Mouse (Mus musculus) brain, adult 2 months (tissue): Measurements from ENCODE around the gene Ralgps2.

Experiments
- DNase-seq: peaks from one replicate; pipeline ENCODE4 v3.0.0; 2011; ENCODE audit warnings: low read depth, low spot score

The Ralgps2 gene

DNA sequence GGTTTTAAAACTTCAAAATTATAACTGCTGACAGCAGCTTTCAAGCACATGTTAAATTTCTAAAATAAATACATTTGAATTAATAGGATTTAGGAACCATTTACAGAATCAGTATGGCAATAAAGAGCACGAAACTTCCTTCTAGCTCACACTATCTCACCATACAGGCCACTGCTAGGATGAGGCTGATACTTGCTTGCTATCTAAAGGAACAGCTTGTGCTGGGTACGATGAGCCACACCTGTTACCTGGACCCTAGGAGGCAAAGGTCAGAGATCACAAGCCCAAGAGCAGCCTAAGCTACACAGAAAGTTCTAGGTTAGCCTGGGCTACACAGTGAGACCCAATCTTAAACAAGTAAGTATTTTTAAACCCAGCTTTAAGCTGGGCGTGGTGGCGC, 30.2 kb downstream of the Ralgps2 start:
- no peak for DNase-seq

DNA sequence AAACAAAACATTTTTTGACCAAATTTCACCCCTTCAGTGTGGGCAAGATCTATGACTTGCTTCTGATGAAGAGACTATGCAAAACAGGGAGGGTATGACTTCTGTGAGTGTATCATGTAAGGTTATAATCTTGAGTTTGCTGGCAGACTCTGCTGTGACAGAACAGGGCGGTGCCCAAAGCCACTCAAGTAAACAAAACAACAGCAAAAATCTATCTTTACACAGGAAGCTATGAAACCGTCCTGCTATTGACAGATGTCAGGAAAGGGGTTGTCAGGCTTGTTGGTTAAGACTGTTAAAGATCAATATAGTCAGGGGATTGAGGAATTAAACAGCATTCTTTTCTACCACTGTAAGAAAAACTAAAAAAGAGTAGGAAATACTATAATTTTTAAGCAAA, 33.8 kb downstream of the Ralgps2 start:
- no peak for DNase-seq

DNA sequence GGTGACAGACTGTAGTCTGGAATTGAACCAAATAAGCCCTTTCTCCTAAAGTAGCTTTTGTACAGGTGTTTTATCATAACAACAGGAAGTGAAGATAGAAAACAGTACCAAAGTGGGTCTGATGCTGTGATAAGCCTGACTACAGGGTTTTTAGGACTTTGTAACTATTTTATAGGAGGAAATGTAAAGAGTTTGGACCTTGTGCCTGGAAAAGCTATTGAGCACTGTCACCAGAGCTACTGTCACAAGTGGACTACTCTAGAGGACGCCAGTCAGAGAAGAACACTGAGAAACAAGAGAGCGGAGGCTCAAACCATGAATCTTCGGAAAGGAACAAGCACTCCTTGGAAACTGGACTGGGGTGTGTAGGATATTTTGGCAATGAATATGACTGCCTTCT, 35.5 kb downstream of the Ralgps2 start:
- DNase-seq = no peak

DNA sequence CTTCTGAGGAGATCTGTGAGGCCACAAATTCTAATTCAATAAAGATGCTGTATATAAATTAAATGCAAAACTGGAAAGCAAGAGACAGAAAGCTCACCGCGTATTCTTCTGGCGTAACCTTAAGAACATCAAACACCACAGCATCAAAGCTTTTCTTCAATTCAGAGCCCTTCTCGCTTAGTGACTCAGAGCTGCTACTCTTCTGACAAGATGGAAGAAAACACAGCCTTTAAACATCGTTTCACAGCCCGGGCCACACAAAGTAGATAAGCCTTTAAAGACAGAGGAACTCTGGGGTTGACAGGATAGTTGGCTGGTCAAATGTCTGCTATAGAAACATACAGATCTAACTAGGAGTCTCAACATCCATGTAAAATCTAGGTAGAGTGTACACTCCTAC, 37.7 kb downstream of the Ralgps2 start:
- no peak for DNase-seq

DNA sequence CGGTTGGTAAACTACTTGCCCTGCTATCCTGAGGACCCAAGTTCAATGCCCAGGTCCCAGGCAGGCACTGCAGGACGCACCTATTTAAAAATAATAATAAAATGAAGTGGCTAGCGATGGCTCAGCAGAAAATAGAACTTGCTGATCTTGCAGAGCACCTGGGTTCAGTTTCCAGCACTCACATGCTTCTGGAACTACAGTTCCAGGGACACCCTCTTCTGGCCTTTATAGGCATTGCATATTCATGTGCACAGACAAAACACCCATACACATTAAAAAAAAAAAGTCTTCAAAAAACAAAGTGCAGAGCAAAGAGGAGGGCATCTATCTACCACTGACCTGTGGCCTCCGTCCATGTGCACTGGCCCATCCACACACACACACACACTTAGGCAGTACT, 47.9 kb downstream of the Ralgps2 start:
- DNase-seq = no peak

DNA sequence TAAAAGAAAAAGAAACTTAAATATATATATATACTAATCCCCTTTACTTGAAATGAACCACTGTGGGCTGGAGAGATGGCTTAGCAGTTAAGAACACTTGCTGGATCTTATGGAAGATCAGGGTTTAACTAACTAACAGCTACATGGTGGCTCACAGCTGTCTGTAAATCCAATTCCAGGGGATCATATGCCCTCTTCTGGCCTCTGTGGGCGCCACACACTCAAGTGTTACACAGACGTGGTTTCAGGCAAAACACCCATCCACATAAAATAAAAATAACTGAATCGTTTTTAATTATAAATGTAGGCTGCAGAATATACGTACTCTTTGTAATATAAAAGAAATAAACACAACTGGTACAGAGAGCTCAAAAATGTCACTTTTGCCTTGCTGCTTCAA, 50.6 kb downstream of the Ralgps2 start:
- no peak for DNase-seq

DNA sequence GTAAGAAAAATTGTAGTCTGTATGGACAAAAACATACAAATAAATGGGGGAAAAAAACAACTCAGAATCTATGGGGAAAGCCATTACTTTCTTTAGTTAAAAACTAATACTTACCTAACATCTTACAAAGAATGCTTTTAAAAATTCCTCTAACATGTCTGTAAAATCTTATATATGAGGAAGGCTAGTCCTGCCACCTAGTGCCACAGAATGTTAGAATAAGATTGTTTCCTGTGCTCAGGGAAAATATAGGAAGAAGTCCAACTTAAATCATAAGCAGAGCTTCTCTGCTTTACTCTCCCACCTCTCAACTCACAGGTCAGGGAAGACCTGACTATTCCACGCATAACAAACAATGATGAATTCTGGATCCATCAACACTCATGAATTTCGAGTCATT, 53.5 kb downstream of the Ralgps2 start:
- no peak for DNase-seq

DNA sequence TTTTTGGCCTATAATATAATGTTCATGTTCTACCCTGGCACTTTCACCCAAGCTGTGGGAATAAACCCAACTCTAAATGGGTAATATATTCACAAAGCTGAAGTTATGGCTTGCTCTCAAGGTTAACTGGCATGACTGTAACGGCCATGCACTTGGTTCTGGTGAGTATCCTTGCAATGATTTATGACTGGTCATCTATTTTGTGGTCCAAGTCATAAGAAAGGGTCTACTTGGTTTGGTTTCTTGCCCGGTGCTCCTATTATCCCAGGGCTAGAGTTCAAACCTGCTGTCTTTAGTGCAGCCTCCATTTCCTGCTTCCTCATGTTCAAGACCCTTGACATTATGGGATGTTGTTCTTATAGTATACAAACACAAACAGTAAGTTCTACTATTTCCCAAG, 54.6 kb downstream of the Ralgps2 start:
- DNase-seq = no peak

DNA sequence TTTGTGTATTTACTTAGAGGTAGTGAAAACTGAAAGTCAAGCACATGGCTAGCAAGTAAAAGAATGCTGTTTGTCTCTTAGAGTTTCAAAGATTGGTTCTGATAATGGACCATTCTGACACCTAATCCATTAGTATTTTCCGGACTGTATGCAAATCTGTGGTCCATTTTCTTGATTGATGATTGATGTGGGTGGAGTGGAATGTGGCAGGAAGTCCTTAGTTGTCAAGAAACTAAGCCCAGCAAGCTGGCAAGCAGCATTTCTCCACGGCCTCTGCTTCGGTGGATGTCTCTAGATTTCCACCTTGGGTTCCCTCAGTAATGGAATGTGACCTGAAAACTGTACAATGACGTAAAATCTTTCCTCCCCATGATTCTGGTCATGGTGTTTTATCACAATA, 68.8 kb downstream of the Ralgps2 start:
- no peak for DNase-seq

DNA sequence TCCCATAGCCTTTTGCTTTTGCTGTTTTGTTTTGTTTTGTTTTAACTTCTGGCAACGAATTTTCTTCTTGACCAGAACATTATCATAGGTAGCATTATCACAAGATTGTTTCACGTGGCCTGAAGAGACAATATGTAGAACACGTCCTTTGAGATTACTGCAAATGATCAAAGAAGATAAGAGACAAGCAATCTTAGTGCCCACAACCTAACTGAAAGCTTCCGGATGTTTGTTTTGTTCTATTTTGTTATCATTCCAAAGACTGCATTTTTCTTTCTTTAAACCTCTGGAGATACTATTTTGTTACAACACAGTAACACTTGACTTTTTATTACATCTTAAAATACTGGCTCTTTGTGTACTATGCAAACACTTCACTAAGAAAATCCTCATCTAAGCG, 69.4 kb downstream of the Ralgps2 start:
- no peak for DNase-seq

DNA sequence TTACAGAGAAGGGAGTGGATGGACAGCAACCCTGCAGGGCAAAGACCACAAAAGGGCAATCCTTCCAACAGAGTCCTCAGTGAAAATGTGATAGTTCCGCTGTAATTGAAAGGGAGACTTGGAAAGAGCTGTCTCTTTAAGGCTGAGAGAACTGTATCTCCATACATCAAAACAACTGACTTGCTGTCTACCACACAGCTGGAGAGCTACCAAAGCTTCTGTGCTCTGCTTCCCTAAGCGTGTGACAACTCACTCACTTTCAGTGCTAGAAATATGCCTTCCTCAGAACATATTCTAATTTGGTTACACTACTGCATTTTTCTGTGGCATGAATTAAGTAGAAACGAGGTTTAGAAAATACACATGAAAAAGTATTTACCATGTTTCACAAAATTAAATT, 75.2 kb downstream of the Ralgps2 start:
- peak; percentile 88 for DNase-seq

DNA sequence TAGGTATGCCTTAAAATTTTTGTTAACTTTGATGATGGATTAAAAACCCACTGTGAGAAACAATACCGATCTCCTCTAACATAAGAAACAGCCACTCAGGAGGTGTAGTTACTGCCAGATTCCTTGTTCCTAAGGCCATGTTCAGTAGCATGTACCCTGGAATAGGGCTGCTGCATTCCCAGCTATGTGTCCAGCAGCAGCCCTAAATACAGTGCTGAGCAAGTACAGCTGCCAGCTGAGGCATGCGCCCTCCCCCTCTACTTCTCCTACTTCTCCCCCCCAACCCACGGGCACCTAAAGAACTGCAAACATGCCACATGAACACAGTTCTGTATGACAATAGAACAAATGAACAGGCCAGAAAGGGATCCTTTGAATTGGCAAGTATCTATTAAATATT, 75.7 kb downstream of the Ralgps2 start:
- DNase-seq = peak; percentile 24

DNA sequence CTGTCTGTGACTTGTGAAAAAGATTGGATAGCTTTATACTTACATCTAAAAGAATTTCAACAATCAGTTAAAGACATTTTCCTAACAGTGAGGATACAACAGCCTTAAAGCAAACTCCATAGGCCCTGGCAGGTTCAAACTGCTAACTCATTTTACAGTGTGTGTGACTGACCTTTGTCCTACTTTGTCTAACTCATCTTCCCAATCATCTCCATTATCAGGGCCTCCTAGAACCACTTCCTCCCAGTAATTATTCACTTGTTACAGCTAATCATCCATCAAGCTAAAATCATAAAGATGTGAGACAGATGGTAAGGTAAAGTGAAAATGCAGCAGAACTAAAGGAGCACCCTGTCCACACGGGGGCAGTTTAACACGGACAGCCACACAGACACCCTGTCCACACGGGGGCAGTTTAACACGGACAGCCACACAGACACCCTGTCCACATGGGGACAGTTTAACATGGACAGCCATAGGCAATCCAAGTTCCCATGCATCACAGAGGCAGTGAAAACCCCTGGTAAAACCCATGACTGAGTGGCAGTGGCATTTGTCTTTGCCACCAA, 77.9 kb downstream of the Ralgps2 start:
- no peak for DNase-seq

DNA sequence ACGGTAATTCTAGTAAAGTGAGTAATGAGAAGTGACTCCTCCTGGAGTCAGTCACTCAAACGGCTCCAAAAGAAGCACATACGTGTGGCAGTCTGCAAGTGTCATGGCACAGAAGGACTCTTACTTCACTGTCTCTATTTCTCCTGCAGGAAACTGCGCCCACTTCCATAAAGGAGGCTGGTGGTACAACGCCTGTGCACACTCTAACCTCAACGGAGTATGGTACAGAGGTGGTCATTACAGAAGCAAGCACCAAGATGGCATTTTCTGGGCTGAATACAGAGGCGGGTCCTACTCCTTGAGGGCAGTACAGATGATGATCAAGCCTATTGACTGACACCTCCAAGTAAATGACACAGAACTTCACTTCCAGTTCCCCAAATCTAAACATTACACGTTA, 79.2 kb downstream of the Ralgps2 start:
- DNase-seq = no peak

DNA sequence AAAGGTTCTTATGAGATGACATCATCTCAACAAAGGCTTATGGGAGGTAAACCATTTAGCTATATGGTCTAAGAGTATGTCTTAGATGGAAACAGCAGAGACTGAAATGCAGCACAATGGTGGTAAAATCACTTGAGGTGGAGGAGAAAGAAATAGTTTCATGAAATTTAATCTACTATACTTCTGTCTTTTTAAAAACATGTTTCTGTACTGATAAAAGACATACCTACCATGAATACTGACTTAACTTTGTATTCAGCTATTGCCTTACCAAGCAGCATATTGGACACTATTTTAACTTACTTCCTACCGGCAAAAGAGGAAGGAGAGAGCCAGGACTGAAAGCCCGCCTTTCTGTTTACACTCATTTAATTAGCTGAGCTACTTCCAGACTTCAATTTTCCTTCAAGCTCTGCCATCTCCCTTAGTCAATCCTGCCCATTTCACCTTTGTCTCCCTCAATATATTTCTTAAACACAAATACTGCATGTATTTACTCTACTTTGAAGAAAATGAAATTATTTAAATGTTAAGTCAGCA, 79.6 kb downstream of the Ralgps2 start:
- DNase-seq = no peak

DNA sequence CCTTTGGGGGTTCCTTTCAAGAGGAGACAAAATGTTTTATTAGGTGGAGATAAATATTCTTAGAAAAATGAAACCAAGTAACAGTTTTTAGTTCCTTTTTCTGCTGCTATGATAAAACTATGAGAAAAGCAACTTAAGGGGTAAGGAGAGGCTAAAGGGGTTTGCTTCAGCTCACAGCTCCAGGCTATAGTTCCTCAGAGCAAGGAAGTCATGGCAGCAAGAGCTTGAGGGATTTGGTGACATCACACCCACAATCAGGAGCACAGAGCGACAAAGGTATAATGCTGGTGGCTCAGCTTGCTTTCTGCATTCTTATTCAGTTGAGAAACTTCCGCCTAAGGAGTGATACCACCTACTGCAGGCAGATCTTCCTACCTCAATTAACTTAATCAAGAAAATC, 80.3 kb downstream of the Ralgps2 start:
- DNase-seq = no peak

DNA sequence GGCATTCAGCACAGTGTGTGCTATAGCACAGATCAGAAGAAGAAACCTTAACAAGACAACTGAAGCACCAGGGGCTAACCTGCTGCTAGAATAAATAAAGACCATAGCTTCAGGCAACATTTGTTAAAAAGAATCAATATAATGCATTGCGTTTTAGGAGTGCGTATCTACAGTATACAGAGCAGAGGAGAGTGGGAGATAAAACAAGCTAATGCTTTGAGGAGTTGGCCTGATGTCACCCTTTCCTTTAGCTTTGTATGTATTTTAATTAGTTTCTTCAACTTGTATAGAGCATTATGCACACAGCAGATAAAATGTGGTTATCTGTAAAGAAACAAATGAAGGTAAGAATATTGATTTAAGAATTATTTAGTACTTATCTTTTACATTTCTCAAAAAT, 82.8 kb downstream of the Ralgps2 start:
- no peak for DNase-seq

DNA sequence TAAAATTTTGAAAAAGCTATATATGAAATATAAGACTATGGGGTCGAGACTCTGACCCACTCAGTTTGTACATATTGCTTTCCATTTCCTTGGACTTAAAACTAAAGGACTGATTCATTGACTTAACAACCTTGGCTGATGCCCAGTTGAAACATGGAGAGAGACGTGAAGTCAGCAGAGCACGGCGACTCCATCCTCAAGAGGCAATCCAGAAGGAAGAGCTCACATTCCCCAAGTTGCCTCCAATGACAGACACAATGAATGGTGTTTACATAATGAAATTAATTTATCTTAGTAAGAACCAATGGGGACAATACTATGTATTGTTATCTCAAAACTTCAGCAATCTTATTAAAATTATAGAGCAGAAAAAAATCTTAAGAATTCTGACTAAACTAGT, 84.9 kb downstream of the Ralgps2 start:
- no peak for DNase-seq

DNA sequence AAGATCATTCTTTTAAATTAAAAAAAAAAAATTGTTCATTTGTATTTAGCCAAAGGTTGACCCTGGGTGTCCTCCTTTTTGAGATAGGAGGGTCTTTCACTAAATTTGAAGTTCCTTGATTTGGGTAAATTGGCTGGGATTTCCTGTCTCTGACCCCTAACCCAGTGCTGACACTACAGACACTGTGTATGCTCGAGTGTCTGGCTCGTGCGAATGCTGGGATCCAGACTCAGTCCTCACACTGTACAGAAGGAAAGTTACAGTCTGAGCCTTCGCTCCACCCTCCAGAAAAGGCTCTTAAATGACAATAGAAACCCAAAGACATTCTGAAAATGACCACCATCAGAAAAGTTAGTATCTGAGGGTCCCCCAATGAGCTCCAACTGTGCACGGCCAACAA, 86.6 kb downstream of the Ralgps2 start:
- DNase-seq = no peak

DNA sequence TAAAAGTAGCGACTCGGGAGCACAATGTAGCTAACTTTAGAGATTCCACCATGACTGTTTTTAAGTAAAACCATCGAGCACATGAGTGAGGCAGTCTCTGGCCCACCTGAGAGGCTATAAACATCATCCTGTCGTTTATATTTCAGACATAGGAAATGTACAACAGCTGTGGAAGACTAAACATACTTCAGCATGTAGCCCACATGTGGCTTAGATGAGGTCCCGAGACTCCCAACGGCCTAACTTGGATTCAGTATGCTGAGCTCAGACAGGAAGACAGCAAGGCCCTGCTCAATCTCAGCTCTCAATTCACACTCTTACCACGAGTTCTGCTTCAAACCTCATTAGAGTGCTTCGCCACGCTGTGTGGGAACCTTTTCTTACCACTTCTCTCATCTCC, 87.0 kb downstream of the Ralgps2 start:
- no peak for DNase-seq

DNA sequence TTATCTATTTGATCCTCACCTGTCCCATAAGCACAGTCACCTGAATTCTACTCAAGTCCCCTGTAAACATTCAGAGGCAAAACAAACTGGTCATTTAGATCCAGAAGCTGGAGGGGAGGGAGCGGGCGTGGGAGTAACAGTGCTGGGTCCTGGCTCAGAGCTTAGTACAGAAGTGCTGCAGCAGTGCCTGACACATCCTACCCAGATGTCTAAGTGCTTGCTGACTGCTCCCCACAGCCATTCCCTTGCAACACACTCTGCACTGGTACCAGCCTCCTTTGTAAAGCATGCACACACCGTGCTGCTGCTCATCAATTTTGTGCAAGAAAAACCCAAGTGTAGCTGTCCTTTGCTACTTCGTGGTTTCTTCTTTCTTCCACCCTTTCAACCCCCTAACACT, 92.3 kb downstream of the Ralgps2 start:
- DNase-seq = peak; percentile 60

DNA sequence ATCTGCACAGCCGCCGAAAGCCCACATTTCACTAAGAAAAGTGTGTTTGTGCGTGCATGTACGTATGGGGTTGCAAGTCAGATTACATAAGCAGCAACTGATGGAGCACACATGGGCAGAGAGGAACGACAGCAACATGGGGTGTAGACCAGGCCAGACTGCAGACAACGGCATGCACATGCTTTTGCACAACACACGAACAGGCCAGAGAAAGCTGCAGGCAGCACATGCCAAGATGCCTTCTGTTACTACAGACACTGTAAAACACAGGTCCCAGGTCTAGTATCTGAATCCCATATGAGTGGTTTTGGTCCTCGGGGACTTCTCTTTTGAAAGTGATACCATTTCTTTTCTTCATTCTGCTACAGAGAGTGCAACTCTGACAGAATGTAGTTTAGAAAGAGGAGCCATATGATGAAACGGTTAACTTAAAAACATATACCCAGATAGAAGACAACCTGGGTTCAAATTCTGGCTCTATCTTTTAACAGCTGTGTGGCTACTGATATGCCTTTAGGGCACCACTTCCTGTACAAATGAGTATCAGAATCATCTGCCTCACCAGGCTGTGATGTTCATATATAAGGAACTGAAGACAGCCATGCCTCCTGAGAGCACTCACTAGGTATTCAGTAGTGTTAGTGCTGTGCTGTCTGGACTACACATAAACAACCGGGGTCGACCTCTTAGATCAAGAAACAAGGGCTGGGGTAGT, 97.6 kb downstream of the Ralgps2 start:
- peak; percentile 26 for DNase-seq

DNA sequence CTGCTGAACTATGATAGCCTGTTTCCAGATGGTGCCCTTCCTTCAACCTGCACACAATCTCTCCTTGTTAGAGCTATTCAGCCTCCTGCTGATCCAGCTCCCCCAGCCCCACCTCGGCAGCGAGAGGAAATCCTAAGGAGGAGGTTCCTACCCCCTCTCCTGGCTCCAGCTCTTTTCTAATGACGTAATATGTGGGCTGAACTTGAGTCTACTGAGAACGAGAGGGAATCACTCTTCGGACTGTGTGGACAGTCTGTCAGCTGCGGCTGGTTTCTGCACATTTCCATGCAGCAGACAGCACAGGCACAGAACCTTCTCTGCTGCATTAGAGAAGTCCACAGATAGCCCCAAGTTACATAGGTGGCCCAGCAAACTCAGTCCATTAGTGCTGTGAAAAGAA, 100.7 kb downstream of the Ralgps2 start:
- peak; percentile 68 for DNase-seq

DNA sequence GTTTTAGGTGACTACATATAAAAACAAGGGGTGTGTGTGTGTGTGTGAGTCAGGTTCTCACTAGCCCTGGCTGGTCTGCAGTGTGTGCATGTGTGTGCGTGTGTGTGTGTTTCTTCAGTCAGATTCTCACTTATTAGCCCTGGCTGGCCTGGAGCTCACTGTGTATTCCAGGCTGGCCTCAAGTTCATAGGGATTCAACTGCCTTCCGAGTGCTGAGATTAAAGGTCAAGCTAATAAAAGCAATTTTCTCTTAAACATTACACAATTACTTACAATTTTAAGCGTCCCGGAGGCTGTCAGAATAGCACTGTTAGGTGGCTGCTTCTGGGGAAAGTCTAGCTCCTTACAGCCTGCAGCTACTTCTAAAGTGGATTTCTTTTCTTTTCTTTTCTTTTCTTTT, 101.2 kb downstream of the Ralgps2 start, which contains the start of gene Angptl1:
Gene Angptl1 (plus strand): TSS at position 386 of the 400 bp plus-strand sequence.
- DNase-seq = no peak
